Mouse (Mus musculus) cerebellum, postnatal 25 days (tissue): ENCODE results near the gene Ccnd2.

ENCODE experiments used
- DNase-seq, 2 experiments: peaks; one replicate each; pipeline ENCODE4 v3.0.0; 2021; ENCODE audit warnings: mixed read lengths in 2 of 2

The Ccnd2 gene

GRCm38 (mm10) chr6:127148526-127149302 is 3.3 kb downstream of the Ccnd2 start:
- peak in 1 of 2 experiments; percentile 34 for DNase-seq

GRCm38 (mm10) chr6:127147665-127148064 is 4.3 kb downstream of the Ccnd2 start:
- DNase-seq, result peak; percentile 84 to 88

- DNase-seq, result no peak
These were observed 5.6 kb downstream of the Ccnd2 start for GRCm38 (mm10) chr6:127146322-127146947.

- no peak for DNase-seq
These were observed 6.4 kb downstream of the Ccnd2 start for GRCm38 (mm10) chr6:127145464-127146190.

GRCm38 (mm10) chr6:127143576-127144288 is 8.3 kb downstream of the Ccnd2 start:
- no peak for DNase-seq

GRCm38 (mm10) chr6:127143124-127143520 is 8.9 kb downstream of the Ccnd2 start:
- no peak for DNase-seq

GRCm38 (mm10) chr6:127142154-127143123 is 9.6 kb downstream of the Ccnd2 start:
- DNase-seq, result peak; percentile 44 to 65

GRCm38 (mm10) chr6:127138962-127139361 is 13.0 kb downstream of the Ccnd2 start:
- no peak for DNase-seq

- DNase-seq, result peak in 1 of 2 experiments; percentile 26
These were observed 18.4 kb downstream of the Ccnd2 start for GRCm38 (mm10) chr6:127133433-127134245.

GRCm38 (mm10) chr6:127132719-127133118 is 19.3 kb downstream of the Ccnd2 start:
- DNase-seq, result no peak

GRCm38 (mm10) chr6:127131946-127132345 is 20.0 kb downstream of the Ccnd2 start:
- no peak for DNase-seq

GRCm38 (mm10) chr6:127130377-127130776 is 21.6 kb downstream of the Ccnd2 start:
- DNase-seq, result no peak

GRCm38 (mm10) chr6:127129659-127130058 is 22.3 kb downstream of the Ccnd2 start:
- DNase-seq, result no peak

- DNase-seq, result no peak
These were observed 28.5 kb downstream of the Ccnd2 start for GRCm38 (mm10) chr6:127123506-127123905.

- DNase-seq, result no peak
These were observed 29.0 kb downstream of the Ccnd2 start for GRCm38 (mm10) chr6:127122996-127123395.

GRCm38 (mm10) chr6:127122221-127122806 is 29.7 kb downstream of the Ccnd2 start:
- no peak for DNase-seq

GRCm38 (mm10) chr6:127114753-127115456 is 37.1 kb downstream of the Ccnd2 start:
- DNase-seq, result peak in 1 of 2 experiments; percentile 38

- peak; percentile 96 to 98 for DNase-seq
These were observed 42.5 kb downstream of the Ccnd2 start, which contains the start of gene Tigar for GRCm38 (mm10) chr6:127109402-127109930. Gene Tigar, minus strand, starts transcription at chr6:127109557.

GRCm38 (mm10) chr6:127108368-127109060 is 43.5 kb downstream of the Ccnd2 start:
- no peak for DNase-seq
